Mouse (Mus musculus) hindbrain, embryonic 14.5 days (tissue): Measurements from ENCODE around the gene Mrpl47. TPM values are rescaled to one million over a fixed set of nuclear protein-coding genes. Genes with fewer than 3 reads are reported as not detected.
A peak's percentile ranks its signal among the peaks of the same experiment; 100 is the strongest.
"Not testable (repeated sequence)": the region's sequence is repeated elsewhere in the genome, so short reads cannot be mapped to it uniquely, and the experiment has no call there.

Experiments
- ATAC-seq: fragments of 200-750 bp; cut with Nextera tagmentation; 2 replicates; pipeline ENCODE4 v1.8.0; 2017; ENCODE audit warnings: moderate number of reproducible peaks, mild to moderate bottlenecking, moderate TSS enrichment, moderate library complexity; ENCODE audit not compliant: low FRiP score
- DNase-seq: peaks from one replicate; pipeline ENCODE4 v3.0.0-alpha.2; 2015; ENCODE audit warnings: low spot score
- H3K27ac ChIP-seq: fragments of 300-500 bp; sonication (generic); 2 replicates; pipeline ENCODE4 v1.5.1; 2014; ENCODE audit warnings: mild to moderate bottlenecking, moderate library complexity
- H3K27me3 ChIP-seq: fragments of 300-500 bp; sonication (generic); 2 replicates; pipeline ENCODE4 v1.6.1; 2014; ENCODE audit warnings: mild to moderate bottlenecking, low read length, mixed read lengths; ENCODE audit not compliant: control insufficient read depth, insufficient read depth
- H3K36me3 ChIP-seq: fragments of 300-500 bp; sonication (generic); replicated peaks from 2 replicates; pipeline ENCODE4 v1.6.1; 2014; ENCODE audit not compliant: control insufficient read depth, insufficient read depth
- H3K4me1 ChIP-seq: fragments of 300-500 bp; sonication (generic); replicated peaks from 2 replicates; pipeline ENCODE4 v1.6.1; 2014; ENCODE audit warnings: antibody characterized with exemption, low read length, mixed read lengths; ENCODE audit not compliant: control insufficient read depth, insufficient read depth
- H3K4me2 ChIP-seq: fragments of 300-500 bp; sonication (generic); replicated peaks from 2 replicates; pipeline ENCODE4 v1.6.1; 2014; ENCODE audit warnings: mild to moderate bottlenecking, moderate library complexity
- H3K4me3 ChIP-seq: fragments of 300-500 bp; sonication (generic); replicated peaks from 2 replicates; pipeline ENCODE4 v1.5.1; 2014; ENCODE audit warnings: mild to moderate bottlenecking, low read length
- H3K9ac ChIP-seq: fragments of 300-500 bp; sonication (generic); 2 replicates; pipeline ENCODE4 v1.6.1; 2014
- H3K9me3 ChIP-seq: fragments of 300-500 bp; sonication (generic); 2 replicates; pipeline ENCODE4 v1.6.1; 2016; ENCODE audit warnings: low read length; ENCODE audit not compliant: control insufficient read depth
- WGBS: fragments of 180-500 bp; shearing (Covaris S2); extraction: QIAGEN DNeasy Blood & Tissue Kit; methylation state at CpG from one replicate; pipeline ENCODE4 v1.1.7; 2014; 5-methylcytosine and 5-hydroxymethylcytosine counted together
- polyA plus RNA-seq: library from polyadenylated mRNA; unstranded; fragments of >200 nt; fragmentation: Nextera tagmentation; extraction: Ambion mirVana; gene quantifications from 2 replicates; pipeline ENCODE4 v1.2.1, GENCODE M21; 2014

The Mrpl47 gene
- polyA plus RNA-seq, 1 experiment from 2014 or later: 33.2 TPM

DNA sequence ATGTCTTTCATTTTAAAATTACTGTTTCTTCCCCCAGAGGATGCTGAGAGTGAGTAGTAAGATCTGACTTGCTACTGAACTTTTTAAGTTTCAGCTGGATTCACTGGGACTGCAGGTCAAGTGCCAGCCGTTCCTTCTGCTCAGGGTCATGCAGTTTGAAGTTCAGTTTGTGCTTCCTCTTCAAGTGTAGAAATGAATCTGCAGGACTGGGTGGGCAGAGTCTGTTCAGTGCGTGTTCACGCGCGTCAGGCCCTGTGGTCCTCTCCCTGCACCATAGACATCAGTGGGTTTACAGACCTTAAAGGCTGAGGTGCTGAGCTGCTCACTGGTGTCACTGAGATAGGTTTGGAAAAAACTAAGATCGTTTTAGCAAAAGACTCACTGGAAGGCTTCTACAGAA, 7.6 kb upstream of the Mrpl47 start:
- no peak for DNase-seq
- no peaks in the 10 kb centered on the region for H3K4me1 ChIP-seq
- no peak overlapping the region for H3K27ac ChIP-seq
- ATAC-seq: no peak
- WGBS: 93% methylated on average over 6 of the region's 6 CpGs
- H3K9me3 ChIP-seq: no peaks in the 10 kb centered on the region
- no peak overlapping the region for H3K4me2 ChIP-seq
- no peaks in the 10 kb centered on the region for H3K27me3 ChIP-seq
- H3K36me3 ChIP-seq: peaks cover 59% of the 10 kb centered on the region
- no peak overlapping the region for H3K4me3 ChIP-seq
- no peak overlapping the region for H3K9ac ChIP-seq

DNA sequence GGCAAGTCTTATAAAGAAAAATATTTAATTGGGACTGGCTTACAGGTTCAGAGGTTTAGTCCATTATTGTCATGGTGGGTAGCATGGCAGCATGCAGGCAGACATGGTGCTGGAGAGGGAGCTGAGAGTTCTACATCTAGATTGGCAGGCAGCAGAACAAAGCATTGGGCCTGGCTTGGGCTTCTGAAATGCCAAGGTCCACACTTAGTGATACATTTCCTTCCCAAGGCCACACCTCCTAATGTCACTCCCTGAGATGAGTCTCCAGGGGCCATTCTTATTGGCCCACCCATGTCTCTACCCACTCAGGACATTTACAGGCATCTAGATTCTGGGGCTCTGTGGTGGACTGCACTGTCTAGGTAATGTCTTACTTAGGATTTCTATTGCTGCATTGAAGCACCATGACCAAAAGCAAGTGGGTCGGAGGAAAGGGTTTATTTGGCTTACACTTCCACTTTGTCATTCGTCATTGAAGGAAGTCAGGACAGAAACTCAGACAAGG, 4.9 kb upstream of the Mrpl47 start:
- 94% methylated on average over 2 of the region's 2 CpGs for WGBS
- peaks cover 38% of the 10 kb centered on the region for H3K36me3 ChIP-seq
- DNase-seq: no peak

DNA sequence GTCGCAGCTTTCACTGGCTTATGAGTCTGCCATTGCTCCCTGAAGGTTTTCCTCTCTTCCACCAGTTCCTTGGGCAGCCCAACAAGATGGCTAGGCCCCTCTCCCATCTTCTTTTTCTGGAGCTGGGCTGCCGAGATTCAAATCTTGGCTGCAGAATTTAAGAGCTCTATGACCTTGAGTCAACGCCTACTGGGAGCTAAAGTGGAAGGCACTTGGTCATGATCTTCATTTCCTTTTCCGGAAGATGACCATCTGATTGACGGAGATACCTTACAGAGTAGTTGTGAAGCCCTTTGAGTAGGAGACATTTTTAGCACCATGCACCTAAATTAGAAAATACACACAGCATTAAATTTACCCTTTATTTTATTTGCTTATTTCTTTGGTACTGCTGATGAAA, 1.1 kb upstream of the Mrpl47 start:
- Histone ChIP-seq H3K36me3 (peaks cover 23% of the 10 kb centered on the region), H3K4me3 (no peak overlapping the region; the same call in 1 of the 2 replicates), H3K9me3 (no peaks in the 10 kb centered on the region), H3K27me3 (no peaks in the 10 kb centered on the region), H3K9ac (no peak overlapping the region), H3K4me1 (peaks cover 18% of the 10 kb centered on the region), H3K27ac (no peak overlapping the region), H3K4me2 (no peak overlapping the region)
- ATAC-seq: no peak
- 92% methylated on average over 5 of the region's 5 CpGs for WGBS
- DNase-seq: no peak

More for the DNA sequence above, 4.9 kb upstream of the Mrpl47 start:
- peaks cover 11% of the 10 kb centered on the region for H3K4me1 ChIP-seq
- H3K4me3 ChIP-seq: no peak overlapping the region
- H3K4me2 ChIP-seq: no peak overlapping the region
- no peak overlapping the region for H3K27ac ChIP-seq
- H3K9ac ChIP-seq: no peak overlapping the region
- H3K27me3 ChIP-seq: no peaks in the 10 kb centered on the region
- H3K9me3 ChIP-seq: no peaks in the 10 kb centered on the region
- no peak for ATAC-seq

DNA sequence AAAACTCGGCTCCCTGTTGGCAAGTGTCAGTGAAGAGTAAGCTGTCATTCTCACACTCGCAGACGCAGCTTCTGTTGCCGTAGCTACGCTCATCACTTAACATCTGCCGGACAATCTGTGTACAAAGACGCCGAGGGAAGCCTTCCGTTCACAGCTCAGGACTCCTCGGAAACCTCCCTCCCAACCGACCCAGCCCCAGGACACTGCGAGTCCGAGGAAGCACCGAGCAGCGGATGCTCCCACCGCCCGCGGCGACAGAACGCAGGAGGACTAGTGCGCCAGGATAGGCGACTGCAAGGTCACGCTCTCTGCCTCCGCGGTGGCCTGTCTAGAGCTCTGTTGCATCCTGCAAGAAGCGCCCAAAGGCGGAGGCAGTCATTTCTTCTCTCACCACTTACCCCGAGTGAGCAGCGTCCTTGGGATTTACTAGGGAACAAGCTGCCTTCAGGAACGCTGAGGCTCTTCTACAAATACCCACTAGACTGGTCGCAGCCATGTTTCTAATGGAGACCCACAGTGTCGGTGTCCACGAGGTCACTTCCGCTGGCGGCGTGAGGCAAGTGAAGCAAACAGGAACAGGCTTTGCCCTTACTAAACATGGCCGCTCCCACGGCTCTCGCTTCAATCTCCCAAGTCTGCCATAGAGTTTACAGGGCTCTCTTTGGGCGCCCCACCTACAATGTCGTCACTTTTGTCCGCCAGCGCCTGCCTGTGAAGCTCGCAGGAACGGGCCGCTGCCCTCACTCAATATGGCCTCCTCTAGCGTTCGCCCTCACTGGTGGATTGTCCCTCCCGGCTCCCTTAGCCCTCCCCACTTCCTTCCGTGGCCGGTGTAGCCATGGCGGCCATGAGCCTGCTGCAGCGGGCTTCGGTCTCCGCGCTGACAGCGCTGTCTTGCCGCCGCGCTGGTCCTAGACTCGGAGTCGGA, 897 bp downstream of the Mrpl47 start, which contains the start of gene Ndufb5:
Gene Ndufb5, plus strand, starts transcription at position 747 of the 928 bp plus-strand sequence.
- peak; percentile 98 for ATAC-seq

DNA sequence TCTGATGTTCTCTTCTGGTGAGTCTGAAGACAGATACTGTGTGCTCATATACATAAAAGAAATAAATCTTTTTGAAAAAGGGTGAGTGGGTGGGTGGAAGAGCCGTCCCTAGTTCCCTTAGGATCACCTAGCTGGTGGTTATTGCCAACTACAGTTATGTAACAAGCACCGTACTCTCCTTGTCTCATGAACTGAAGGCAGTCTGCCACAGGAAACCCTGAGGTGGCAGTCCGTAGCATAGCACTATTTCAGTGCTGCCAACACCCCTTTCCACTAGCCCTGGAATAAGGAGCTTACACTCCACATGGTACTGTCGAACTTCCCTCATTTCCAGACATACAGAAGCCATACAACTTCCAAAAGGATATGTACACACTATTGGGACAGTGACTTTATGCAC, 9.5 kb downstream of the Mrpl47 start:
- Histone ChIP-seq H3K4me2 (no peak overlapping the region), H3K9ac (no peak overlapping the region), H3K27me3 (no peaks in the 10 kb centered on the region), H3K4me1 (no peaks in the 10 kb centered on the region), H3K36me3 (peaks cover 96% of the 10 kb centered on the region), H3K27ac (no peak overlapping the region), H3K9me3 (no peaks in the 10 kb centered on the region), H3K4me3 (no peak overlapping the region)
- DNase-seq (no peak), ATAC-seq (no peak)
- WGBS: 95% methylated on average over 4 of the region's 4 CpGs

More for the DNA sequence above, 897 bp downstream of the Mrpl47 start, which contains the start of gene Ndufb5:
- peak within 1 kb of the TSS; percentile 86 for H3K27ac ChIP-seq
- peak within 1 kb of the TSS; percentile 86 for H3K4me2 ChIP-seq
- H3K4me1 ChIP-seq: peaks cover 18% of the 10 kb centered on the region
- no peaks in the 10 kb centered on the region for H3K27me3 ChIP-seq
- peak; percentile 99 for DNase-seq
- H3K36me3 ChIP-seq: peaks cover 29% of the 10 kb centered on the region
- H3K9ac ChIP-seq: peak within 1 kb of the TSS; percentile 85
- under 1% methylated on average over 62 of the region's 62 CpGs for WGBS
- H3K4me3 ChIP-seq: peak within 1 kb of the TSS; percentile 68
- no peaks in the 10 kb centered on the region for H3K9me3 ChIP-seq

DNA sequence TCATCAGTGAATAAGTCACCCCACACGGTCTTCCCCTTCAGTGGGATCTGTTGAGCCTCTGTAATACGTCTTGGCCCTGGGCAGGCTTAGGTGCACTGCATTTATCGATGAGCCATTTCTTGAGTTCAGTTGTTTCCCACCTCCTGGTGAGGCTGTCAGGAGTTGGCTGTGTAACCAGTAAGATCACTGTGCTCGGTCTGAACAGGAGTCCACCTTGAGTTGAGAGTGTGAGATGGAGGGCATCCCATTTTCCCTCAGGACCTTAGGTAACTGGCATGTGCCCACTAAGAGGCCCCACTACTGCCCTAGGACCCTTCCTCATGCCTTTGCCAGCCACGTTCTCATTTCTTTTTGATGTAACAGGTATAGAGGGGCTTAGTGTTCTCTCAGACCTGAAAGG, 11.5 kb downstream of the Mrpl47 start:
- no peak overlapping the region for H3K4me2 ChIP-seq
- H3K9me3 ChIP-seq: no peaks in the 10 kb centered on the region
- DNase-seq (no peak), ATAC-seq (no peak)
- no peaks in the 10 kb centered on the region for H3K27me3 ChIP-seq
- peaks cover 96% of the 10 kb centered on the region for H3K36me3 ChIP-seq
- 92% methylated on average over 5 of the region's 5 CpGs for WGBS
- H3K27ac ChIP-seq: no peak overlapping the region
- H3K9ac ChIP-seq: no peak overlapping the region
- H3K4me1 ChIP-seq: no peaks in the 10 kb centered on the region
- H3K4me3 ChIP-seq: no peak overlapping the region

DNA sequence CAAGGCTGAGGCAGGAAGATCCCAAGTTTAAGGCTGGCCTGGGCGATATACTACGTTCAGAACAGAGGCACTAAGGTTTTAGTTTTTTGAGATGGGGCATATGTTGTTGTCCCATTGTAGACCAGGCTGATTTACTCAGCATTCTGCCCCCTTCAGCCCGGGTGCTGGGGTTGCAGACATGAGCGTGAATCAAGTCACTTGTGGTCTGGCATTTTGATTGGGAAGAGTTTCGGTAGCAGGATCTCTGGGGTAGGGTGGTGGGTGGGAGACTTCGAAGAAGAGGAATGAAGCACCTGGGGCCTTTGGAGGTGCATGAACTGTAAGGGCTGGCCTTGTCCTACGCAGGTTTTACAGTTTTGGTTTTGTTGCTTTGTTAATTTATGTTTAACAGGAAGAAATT, 13.2 kb downstream of the Mrpl47 start:
- Histone ChIP-seq H3K4me1 (no peaks in the 10 kb centered on the region), H3K36me3 (peaks cover 95% of the 10 kb centered on the region), H3K4me3 (no peak overlapping the region), H3K9me3 (no peaks in the 10 kb centered on the region), H3K27ac (no peak overlapping the region), H3K4me2 (no peak overlapping the region), H3K27me3 (no peaks in the 10 kb centered on the region), H3K9ac (no peak overlapping the region)
- DNase-seq (no peak), ATAC-seq (no peak)
- WGBS: 93% methylated on average over 7 of the region's 7 CpGs

DNA sequence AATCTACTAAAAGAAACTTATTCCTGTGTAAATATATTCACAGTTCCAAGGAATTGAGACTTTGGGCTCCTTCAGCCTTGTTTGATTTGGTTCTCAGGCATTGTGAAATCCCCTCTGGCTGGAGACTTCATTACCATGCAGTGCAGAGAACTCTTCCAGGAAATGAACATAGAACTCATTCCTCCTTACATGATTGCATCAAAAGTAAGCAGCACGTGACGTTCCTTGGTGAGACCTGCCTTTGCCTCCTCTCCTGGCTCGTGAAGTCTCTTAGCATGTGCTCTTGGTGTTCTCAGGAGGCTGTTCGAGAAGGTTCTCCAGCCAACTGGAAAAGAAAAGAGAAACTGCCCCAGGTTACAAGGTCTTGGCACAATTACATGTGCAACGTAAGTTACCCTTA, 19.1 kb downstream of the Mrpl47 start:
- Histone ChIP-seq H3K4me3 (no peak overlapping the region), H3K4me1 (no peaks in the 10 kb centered on the region), H3K4me2 (no peak overlapping the region), H3K9ac (no peak overlapping the region), H3K36me3 (peaks cover 97% of the 10 kb centered on the region), H3K9me3 (no peaks in the 10 kb centered on the region), H3K27me3 (no peaks in the 10 kb centered on the region), H3K27ac (no peak overlapping the region)
- 95% methylated on average over 5 of the region's 5 CpGs for WGBS
- no peak for DNase-seq
- no peak for ATAC-seq

DNA sequence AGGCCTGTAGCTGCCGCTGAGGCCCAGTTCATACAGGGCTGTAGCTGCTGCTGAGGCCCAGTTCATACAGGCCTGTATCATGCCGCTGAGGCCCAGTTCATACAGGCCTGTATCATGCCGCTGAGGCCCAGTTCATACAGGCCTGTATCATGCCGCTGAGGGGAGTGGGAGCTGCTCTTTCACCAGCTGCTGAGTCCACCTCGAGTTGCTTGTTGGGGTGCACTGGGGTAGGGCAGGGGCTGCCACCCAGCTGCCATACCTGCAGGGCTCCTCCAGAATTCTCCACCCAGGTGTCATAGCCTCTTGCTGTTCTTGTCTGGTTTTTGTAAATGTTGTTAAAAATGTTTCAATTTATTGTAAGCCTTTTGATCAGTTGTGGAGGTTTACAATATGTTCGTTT, 20.0 kb downstream of the Mrpl47 start:
- 96% methylated on average over 6 of the region's 6 CpGs for WGBS
- not testable (repeated sequence) for ATAC-seq

More for the DNA sequence above, 20.0 kb downstream of the Mrpl47 start:
- peaks cover 97% of the 10 kb centered on the region for H3K36me3 ChIP-seq
- H3K4me3 ChIP-seq, H3K4me1 ChIP-seq, H3K27me3 ChIP-seq, DNase-seq, H3K27ac ChIP-seq, H3K9me3 ChIP-seq, H3K9ac ChIP-seq, H3K4me2 ChIP-seq: not testable (repeated sequence)
